Mouse (Mus musculus) forebrain, embryonic 12.5 days (tissue): ENCODE data around the gene Arhgef2. TPM values are rescaled to one million over a fixed set of nuclear protein-coding genes. Genes with fewer than 3 reads are reported as not detected.
A peak's percentile ranks its signal among the peaks of the same experiment; 100 is the strongest.

Experiments
- ATAC-seq: fragments of 200-750 bp; cut with Nextera tagmentation; 2 replicates; pipeline ENCODE4 v1.8.0; 2017; ENCODE audit warnings: moderate TSS enrichment; ENCODE audit not compliant: low FRiP score
- H3K27ac ChIP-seq: fragments of 300-500 bp; sonication (generic); 2 replicates; pipeline ENCODE4 v1.5.1; 2016; ENCODE audit warnings: mild to moderate bottlenecking
- H3K27me3 ChIP-seq: fragments of 300-500 bp; sonication (generic); 2 replicates; pipeline ENCODE4 v1.6.1; 2016; ENCODE audit warnings: mild to moderate bottlenecking
- H3K36me3 ChIP-seq: fragments of 300-500 bp; sonication (generic); replicated peaks from 2 replicates; pipeline ENCODE4 v1.6.1; 2016; ENCODE audit warnings: mild to moderate bottlenecking
- H3K4me1 ChIP-seq: fragments of 300-500 bp; sonication (generic); 2 replicates; pipeline ENCODE4 v1.6.1; 2016
- H3K4me2 ChIP-seq: fragments of 300-500 bp; sonication (generic); 2 replicates; pipeline ENCODE4 v1.6.1; 2016; ENCODE audit warnings: mild to moderate bottlenecking, moderate library complexity
- H3K4me3 ChIP-seq: fragments of 300-500 bp; sonication (generic); replicated peaks from 2 replicates; pipeline ENCODE4 v1.5.1; 2016; ENCODE audit warnings: mild to moderate bottlenecking
- H3K9ac ChIP-seq: fragments of 300-500 bp; sonication (generic); 2 replicates; pipeline ENCODE4 v1.6.1; 2016; ENCODE audit warnings: mild to moderate bottlenecking
- H3K9me3 ChIP-seq: fragments of 300-500 bp; sonication (generic); 2 replicates; pipeline ENCODE4 v1.6.1; 2016
- whole genome bisulfite sequencing: fragments of 180-500 bp; shearing (Covaris S2); methylation state at CpG from one replicate; pipeline ENCODE4 v1.1.7; 2016; 5-methylcytosine and 5-hydroxymethylcytosine counted together
- polyA plus RNA-seq: library from polyadenylated mRNA; unstranded; fragments of >200 nt; fragmentation: Nextera tagmentation; extraction: Ambion mirVana; gene quantifications from 2 replicates; pipeline ENCODE4 v1.2.1, GENCODE M21; 2016

Arhgef2 gene
- polyA plus RNA-seq, 1 experiment from 2014 or later, result 147 TPM

- ATAC-seq, result peak; percentile 5; the same call in 1 of the 2 replicates
- H3K4me3 ChIP-seq, result peak overlapping the region; percentile 90
- WGBS, result 3% methylated on average over 15 of the region's 15 CpGs
These were observed 17.8 kb downstream of the Arhgef2 start for GRCm38 (mm10) chr3:88623346-88624135.

GRCm38 (mm10) chr3:88624324-88624723, 18.6 kb downstream of the Arhgef2 start:
- Histone ChIP-seq H3K4me1 (peaks cover 50% of the 10 kb centered on the region), H3K27ac (peak overlapping the region; percentile 98), H3K9ac (peak overlapping the region; percentile 99), H3K27me3 (no peaks in the 10 kb centered on the region), H3K36me3 (peaks cover 25% of the 10 kb centered on the region), H3K4me3 (peak overlapping the region; percentile 90), H3K4me2 (peak overlapping the region; percentile 91), H3K9me3 (no peaks in the 10 kb centered on the region)
- WGBS, result 20% methylated on average over 4 of the region's 4 CpGs
- ATAC-seq, result no peak

More at GRCm38 (mm10) chr3:88623346-88624135, 17.8 kb downstream of the Arhgef2 start:
- Histone ChIP-seq H3K9me3 (no peaks in the 10 kb centered on the region), H3K4me1 (peaks cover 50% of the 10 kb centered on the region), H3K27ac (peak overlapping the region; percentile 98), H3K36me3 (peaks cover 21% of the 10 kb centered on the region; the same call in 1 of the 2 replicates), H3K4me2 (peak overlapping the region; percentile 91), H3K27me3 (no peaks in the 10 kb centered on the region), H3K9ac (peak overlapping the region; percentile 99)

GRCm38 (mm10) chr3:88624951-88625350, 19.2 kb downstream of the Arhgef2 start:
- Histone ChIP-seq H3K9me3 (no peaks in the 10 kb centered on the region), H3K9ac (peak overlapping the region; percentile 99), H3K27ac (peak overlapping the region; percentile 98), H3K4me1 (peaks cover 51% of the 10 kb centered on the region), H3K36me3 (peaks cover 31% of the 10 kb centered on the region), H3K4me3 (peak overlapping the region; percentile 90), H3K4me2 (peak overlapping the region; percentile 91), H3K27me3 (no peaks in the 10 kb centered on the region)
- WGBS, result 64% methylated on average over 2 of the region's 2 CpGs
- ATAC-seq, result no peak

- H3K9ac ChIP-seq, result 0 out of 2 replicates have a peak overlapping the region, but pooled peaks have one; percentile 1
- no peak for ATAC-seq
- 91% methylated on average over 7 of the region's 7 CpGs for WGBS
- no peaks in the 10 kb centered on the region for H3K27me3 ChIP-seq
- peaks cover 37% of the 10 kb centered on the region for H3K36me3 ChIP-seq
- no peak overlapping the region for H3K27ac ChIP-seq
- peaks cover 48% of the 10 kb centered on the region for H3K4me1 ChIP-seq
- no peak overlapping the region for H3K4me2 ChIP-seq
- no peak overlapping the region for H3K4me3 ChIP-seq
- no peaks in the 10 kb centered on the region for H3K9me3 ChIP-seq
These were observed 19.8 kb downstream of the Arhgef2 start for GRCm38 (mm10) chr3:88625531-88625930.

GRCm38 (mm10) chr3:88626316-88626715, 20.6 kb downstream of the Arhgef2 start:
- 0 out of 2 replicates have a peak overlapping the region, but pooled peaks have one; percentile 3 for H3K4me3 ChIP-seq
- no peak for ATAC-seq
- H3K27me3 ChIP-seq, result no peaks in the 10 kb centered on the region
- 0 out of 2 replicates have a peak overlapping the region, but pooled peaks have one; percentile 8 for H3K4me2 ChIP-seq
- H3K27ac ChIP-seq, result peak overlapping the region; percentile 32; the same call in 1 of the 2 replicates
- H3K9me3 ChIP-seq, result no peaks in the 10 kb centered on the region
- peaks cover 44% of the 10 kb centered on the region for H3K4me1 ChIP-seq
- H3K9ac ChIP-seq, result 0 out of 2 replicates have a peak overlapping the region, but pooled peaks have one; percentile 30
- WGBS, result 83% methylated on average over 7 of the region's 7 CpGs
- peaks cover 45% of the 10 kb centered on the region for H3K36me3 ChIP-seq

GRCm38 (mm10) chr3:88627114-88627513, 21.3 kb downstream of the Arhgef2 start:
- Histone ChIP-seq H3K36me3 (peaks cover 53% of the 10 kb centered on the region), H3K4me1 (peaks cover 44% of the 10 kb centered on the region), H3K27me3 (no peaks in the 10 kb centered on the region), H3K27ac (no peak overlapping the region), H3K9me3 (no peaks in the 10 kb centered on the region), H3K4me2 (no peak overlapping the region), H3K9ac (no peak overlapping the region; the same call in 1 of the 2 replicates), H3K4me3 (no peak overlapping the region)
- 77% methylated on average over 4 of the region's 4 CpGs for WGBS
- ATAC-seq, result no peak

GRCm38 (mm10) chr3:88627535-88627934, 21.8 kb downstream of the Arhgef2 start:
- WGBS, result 93% methylated on average over 2 of the region's 2 CpGs
- H3K27me3 ChIP-seq, result no peaks in the 10 kb centered on the region
- H3K4me1 ChIP-seq, result peaks cover 44% of the 10 kb centered on the region
- no peaks in the 10 kb centered on the region for H3K9me3 ChIP-seq
- no peak overlapping the region; the same call in 1 of the 2 replicates for H3K9ac ChIP-seq
- H3K4me2 ChIP-seq, result no peak overlapping the region
- no peak for ATAC-seq
- no peak overlapping the region for H3K4me3 ChIP-seq
- no peak overlapping the region for H3K27ac ChIP-seq
- peaks cover 57% of the 10 kb centered on the region for H3K36me3 ChIP-seq

GRCm38 (mm10) chr3:88628766-88629165, 23.0 kb downstream of the Arhgef2 start:
- Histone ChIP-seq H3K4me1 (peaks cover 40% of the 10 kb centered on the region), H3K36me3 (peaks cover 70% of the 10 kb centered on the region)
- 81% methylated on average over 4 of the region's 4 CpGs for WGBS

GRCm38 (mm10) chr3:88629244-88629643, 23.5 kb downstream of the Arhgef2 start:
- peaks cover 74% of the 10 kb centered on the region for H3K36me3 ChIP-seq
- H3K4me2 ChIP-seq, result no peak overlapping the region
- ATAC-seq, result no peak
- 80% methylated on average over 13 of the region's 13 CpGs for WGBS
- H3K9me3 ChIP-seq, result no peaks in the 10 kb centered on the region
- H3K4me3 ChIP-seq, result no peak overlapping the region
- H3K9ac ChIP-seq, result no peak overlapping the region
- H3K27ac ChIP-seq, result 0 out of 2 replicates have a peak overlapping the region, but pooled peaks have one; percentile 1
- H3K4me1 ChIP-seq, result peaks cover 35% of the 10 kb centered on the region
- no peaks in the 10 kb centered on the region for H3K27me3 ChIP-seq

More at GRCm38 (mm10) chr3:88628766-88629165, 23.0 kb downstream of the Arhgef2 start:
- Histone ChIP-seq H3K9me3 (no peaks in the 10 kb centered on the region), H3K4me2 (no peak overlapping the region), H3K4me3 (no peak overlapping the region), H3K27ac (no peak overlapping the region), H3K9ac (no peak overlapping the region), H3K27me3 (no peaks in the 10 kb centered on the region)
- ATAC-seq, result no peak

- Histone ChIP-seq H3K9me3 (no peaks in the 10 kb centered on the region), H3K9ac (no peak overlapping the region), H3K36me3 (peaks cover 78% of the 10 kb centered on the region), H3K27ac (no peak overlapping the region), H3K4me2 (no peak overlapping the region), H3K4me3 (no peak overlapping the region), H3K27me3 (no peaks in the 10 kb centered on the region), H3K4me1 (peaks cover 27% of the 10 kb centered on the region)
- ATAC-seq, result no peak
- WGBS, result 81% methylated on average over 9 of the region's 9 CpGs
These were observed 24.3 kb downstream of the Arhgef2 start for GRCm38 (mm10) chr3:88630018-88630417.

- H3K4me3 ChIP-seq, result no peak overlapping the region
- 71% methylated on average over 6 of the region's 6 CpGs for WGBS
- no peak overlapping the region for H3K27ac ChIP-seq
- no peak overlapping the region for H3K9ac ChIP-seq
- H3K36me3 ChIP-seq, result peaks cover 80% of the 10 kb centered on the region
- no peaks in the 10 kb centered on the region for H3K9me3 ChIP-seq
- H3K4me2 ChIP-seq, result no peak overlapping the region
- ATAC-seq, result no peak
- peaks cover 19% of the 10 kb centered on the region for H3K4me1 ChIP-seq
- no peaks in the 10 kb centered on the region for H3K27me3 ChIP-seq
These were observed 25.1 kb downstream of the Arhgef2 start for GRCm38 (mm10) chr3:88630849-88631341.

GRCm38 (mm10) chr3:88631921-88632587, 26.3 kb downstream of the Arhgef2 start:
- ATAC-seq, result no peak
- Histone ChIP-seq H3K27ac (no peak overlapping the region), H3K4me1 (peaks cover 8% of the 10 kb centered on the region), H3K27me3 (no peaks in the 10 kb centered on the region), H3K36me3 (peaks cover 86% of the 10 kb centered on the region), H3K9ac (no peak overlapping the region), H3K4me2 (no peak overlapping the region), H3K9me3 (no peaks in the 10 kb centered on the region), H3K4me3 (no peak overlapping the region)
- 83% methylated on average over 12 of the region's 12 CpGs for WGBS
